Mouse (Mus musculus): Measurements from ENCODE around the gene Ube2dnl2. TPM values are rescaled to one million over a fixed set of nuclear protein-coding genes. Genes with fewer than 3 reads are reported as not detected.

Ube2dnl2 gene
- not detected for total RNA-seq (2022)

GRCm38 (mm10) chrX:114907282-114907681 is at the start of gene Ube2dnl2:
Gene Ube2dnl2, plus strand, starts transcription at chrX:114907582.
- no peak for DNase-seq (ENCODE audit: low spot score in 2 of 2)

- DNase-seq (ENCODE audit: low spot score in 2 of 2), result no peak
Observed at GRCm38 (mm10) chrX:114895489-114895888, 11.9 kb upstream of the Ube2dnl2 start.

- DNase-seq (ENCODE audit: low spot score in 2 of 2), result no peak
Observed at GRCm38 (mm10) chrX:114897506-114897905, 9.9 kb upstream of the Ube2dnl2 start.

GRCm38 (mm10) chrX:114903391-114903790 is 4.0 kb upstream of the Ube2dnl2 start:
- no peak for DNase-seq (ENCODE audit: low spot score in 2 of 2)

GRCm38 (mm10) chrX:114904712-114905111 is 2.7 kb upstream of the Ube2dnl2 start, which contains the start of gene Ube2dnl1:
Gene Ube2dnl1, plus strand, starts transcription at chrX:114905012.
- no peak for DNase-seq (ENCODE audit: low spot score in 2 of 2)

- DNase-seq (ENCODE audit: low spot score in 2 of 2), result no peak
Observed at GRCm38 (mm10) chrX:114955066-114955465, 47.7 kb downstream of the Ube2dnl2 start.

Other genes with a start within 250 kb of the Ube2dnl2 start
- gene Ube2dnl1, start 2.6 kb upstream of the Ube2dnl2 start, total RNA-seq (2022), result not detected

All from gastrocnemius, adult 8-10 months (tissue).